Mouse (Mus musculus): ENCODE data around the gene Aqp8. TPM values are rescaled to one million over a fixed set of nuclear protein-coding genes. Genes with fewer than 3 reads are reported as not detected.

The Aqp8 gene
- polyA plus RNA-seq, 1 experiment from 2014 or later: 29.3 TPM

- ATAC-seq (peak; percentile 41), DNase-seq (peak; percentile 47)
- Histone ChIP-seq H3K4me1 (ENCODE audit: insufficient read depth) (no peaks in the 10 kb centered on the region; the same call in 1 of the 2 replicates), H3K36me3 (replicated peaks; ENCODE audit: insufficient read depth, low read length) (no peaks in the 10 kb centered on the region), H3K9ac (replicated peaks) (no peak within 1 kb of the TSS), H3K4me2 (ENCODE audit: low read depth, low read length) (peak within 1 kb of the TSS; percentile 76), H3K9me3 (ENCODE audit: low read length) (no peaks in the 10 kb centered on the region), H3K4me3 (ENCODE audit: low read depth, low read length) (peak within 1 kb of the TSS; percentile 48), H3K27me3 (ENCODE audit: insufficient read depth, low read length) (peaks cover 20% of the 10 kb centered on the region), H3K27ac (ENCODE audit: low read depth) (no peak within 1 kb of the TSS)
- WGBS (ENCODE audit: insufficient replicate concordance): 2% methylated on average over 56 of the region's 71 CpGs
- TF ChIP-seq EP300 (IDR thresholded peaks at IDR 0.05; ENCODE audit: low read depth) (no peak), CTCF (IDR thresholded peaks at IDR 0.05; ENCODE audit: low read depth) (no peak)
Observed at GRCm38 (mm10) chr7:123500239-123501219, 38.4 kb downstream of the Aqp8 start, which contains the start of gene Zkscan2. Gene Zkscan2, minus strand, starts transcription at chr7:123500449.

- TF ChIP-seq EP300 (IDR thresholded peaks at IDR 0.05; ENCODE audit: low read depth) (no peak), CTCF (IDR thresholded peaks at IDR 0.05; ENCODE audit: low read depth) (no peak)
- 24% methylated on average over 1 of the region's 1 CpGs for WGBS (ENCODE audit: insufficient replicate concordance)
- Histone ChIP-seq H3K27me3 (ENCODE audit: insufficient read depth, low read length) (peaks cover 20% of the 10 kb centered on the region), H3K9ac (replicated peaks) (no peak overlapping the region), H3K4me1 (ENCODE audit: insufficient read depth) (no peaks in the 10 kb centered on the region; the same call in 1 of the 2 replicates), H3K4me3 (ENCODE audit: low read depth, low read length) (no peak overlapping the region), H3K27ac (ENCODE audit: low read depth) (no peak overlapping the region), H3K36me3 (replicated peaks; ENCODE audit: insufficient read depth, low read length) (no peaks in the 10 kb centered on the region), H3K9me3 (ENCODE audit: low read length) (no peaks in the 10 kb centered on the region), H3K4me2 (ENCODE audit: low read depth, low read length) (no peak overlapping the region)
- peak; percentile 38 for DNase-seq
- no peak for ATAC-seq
Observed at GRCm38 (mm10) chr7:123503358-123503757, 41.3 kb downstream of the Aqp8 start.

DNA sequence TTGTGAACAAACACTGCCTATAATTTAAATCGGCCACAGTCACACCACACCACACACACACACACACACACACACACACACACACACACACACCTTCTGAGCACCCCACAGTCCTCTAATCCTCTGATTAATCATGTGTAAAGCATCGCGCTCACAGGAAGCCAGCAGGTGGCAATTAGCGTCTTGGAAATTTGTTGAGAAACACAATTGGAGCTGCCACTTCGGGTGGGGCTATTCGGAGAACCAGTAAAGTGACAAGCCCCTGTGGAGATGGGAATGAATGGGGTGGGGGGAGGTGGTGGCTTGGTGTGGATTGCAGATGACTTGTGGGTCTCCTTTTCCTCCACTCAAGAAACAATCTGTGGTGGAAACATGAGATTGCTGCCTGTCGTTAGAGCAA lies 45.9 kb downstream of the Aqp8 start:
- Histone ChIP-seq H3K27ac (ENCODE audit: low read depth) (no peak overlapping the region), H3K4me2 (ENCODE audit: low read depth, low read length) (no peak overlapping the region), H3K9me3 (ENCODE audit: low read length) (no peaks in the 10 kb centered on the region), H3K27me3 (ENCODE audit: insufficient read depth, low read length) (no peaks in the 10 kb centered on the region), H3K4me3 (ENCODE audit: low read depth, low read length) (no peak overlapping the region), H3K36me3 (replicated peaks; ENCODE audit: insufficient read depth, low read length) (no peaks in the 10 kb centered on the region), H3K4me1 (ENCODE audit: insufficient read depth) (no peaks in the 10 kb centered on the region), H3K9ac (replicated peaks) (no peak overlapping the region)
- WGBS (ENCODE audit: insufficient replicate concordance): 82% methylated on average over 7 of the region's 7 CpGs
- DNase-seq (no peak), ATAC-seq (no peak)
- TF ChIP-seq CTCF (IDR thresholded peaks at IDR 0.05; ENCODE audit: low read depth): no peak
- TF ChIP-seq EP300 (IDR thresholded peaks at IDR 0.05; ENCODE audit: low read depth): no peak

Other genes with a start within 250 kb of the Aqp8 start
- gene Slc5a11, start 247.5 kb upstream of the Aqp8 start, polyA plus RNA-seq (2015; fragmentation: Nextera tagmentation; extraction: Ambion mirVana): 0.27 and 0.28 TPM in 2 replicates
- gene Lcmt1, start 92.5 kb upstream of the Aqp8 start, polyA plus RNA-seq (2015; fragmentation: Nextera tagmentation; extraction: Ambion mirVana): 10.8 and 12.2 TPM in 2 replicates
- 6.0 and 6.8 TPM in 2 replicates for gene Arhgap17, start 92.4 kb upstream of the Aqp8 start, polyA plus RNA-seq (2015; fragmentation: Nextera tagmentation; extraction: Ambion mirVana)
- gene Zkscan2, start 38.2 kb downstream of the Aqp8 start, polyA plus RNA-seq (2015; fragmentation: Nextera tagmentation; extraction: Ambion mirVana): 0.05 TPM in 1 of 2 replicates, not detected in the other

All from liver, postnatal 0 days (tissue).